Mouse (Mus musculus) effector memory CD4-positive, alpha-beta T cell, adult 7 months (primary cell): Measurements from ENCODE around the gene Otoa. TPM values are rescaled to one million over a fixed set of nuclear protein-coding genes. Genes with fewer than 3 reads are reported as not detected.

Experiments used
- polyA plus RNA-seq: library from polyadenylated mRNA; unstranded; fragments of 100-300 nt; shearing (Covaris generic); gene quantifications from one replicate; pipeline ENCODE4 v1.2.1, GENCODE M21; 2017

Gene Otoa
- polyA plus RNA-seq: 0.38 TPM

DNA sequence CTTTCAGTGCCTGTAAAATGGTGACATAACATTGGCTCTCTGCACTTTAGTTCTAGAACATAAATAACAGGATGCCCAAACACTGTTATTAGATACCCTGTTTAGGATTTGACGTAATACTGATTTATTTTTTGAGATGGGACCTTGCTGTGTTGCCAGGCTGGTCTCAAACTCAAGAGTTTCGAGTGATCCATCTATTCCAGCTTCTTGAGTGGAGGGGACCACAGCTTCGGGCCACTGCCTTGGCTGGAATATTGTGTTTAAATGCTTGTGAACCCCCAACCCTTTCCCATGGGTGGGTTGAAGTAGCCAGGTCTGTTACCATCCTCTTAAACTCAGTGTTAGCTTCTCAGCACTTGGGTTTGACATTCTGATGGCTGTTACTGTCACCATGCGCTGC, at the start of gene Otoa:
Gene Otoa, plus strand, starts transcription at position 301 of the 400 bp plus-strand sequence.

DNA sequence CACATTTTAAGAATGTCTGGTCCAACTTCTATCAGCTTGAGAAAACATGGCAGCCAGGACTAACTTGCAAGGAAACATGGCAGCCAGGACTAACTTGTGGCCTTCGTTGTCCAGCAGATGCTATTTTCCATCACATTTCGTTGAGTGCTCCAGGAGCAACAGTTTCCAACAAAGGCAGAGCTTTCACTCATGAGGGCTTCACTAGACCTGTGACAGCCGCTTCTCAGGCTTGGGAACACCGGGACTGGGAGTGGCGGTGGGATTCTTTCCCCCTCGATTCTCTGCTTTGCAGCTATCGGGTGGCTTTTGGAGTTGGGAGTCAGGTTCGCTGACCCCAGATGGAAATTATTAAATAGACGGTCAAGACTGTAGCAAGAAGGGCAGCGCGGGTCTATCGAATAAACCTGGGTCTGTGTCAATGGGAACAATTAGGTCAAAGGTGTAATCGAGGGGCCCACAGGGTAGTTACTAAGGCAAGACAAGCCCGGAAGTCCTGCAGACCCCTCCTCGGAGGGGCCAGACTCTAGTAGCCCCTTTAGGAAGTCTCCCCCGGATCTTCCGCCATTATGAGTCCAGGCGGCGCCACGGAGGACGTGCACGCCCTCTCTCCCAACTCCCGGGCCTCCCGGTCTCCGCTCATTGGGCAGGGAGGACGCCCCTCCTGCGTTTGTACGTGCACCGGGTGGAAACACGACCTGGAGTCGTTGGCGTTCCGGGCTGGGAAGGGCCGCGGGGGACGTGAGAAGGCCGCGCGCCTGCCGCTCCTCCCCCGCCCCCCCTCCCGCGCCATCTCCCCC, 47.4 kb upstream of the Otoa start, which contains the start of gene Mettl9:
Gene Mettl9, plus strand, starts transcription at position 590 of the 797 bp plus-strand sequence.

DNA sequence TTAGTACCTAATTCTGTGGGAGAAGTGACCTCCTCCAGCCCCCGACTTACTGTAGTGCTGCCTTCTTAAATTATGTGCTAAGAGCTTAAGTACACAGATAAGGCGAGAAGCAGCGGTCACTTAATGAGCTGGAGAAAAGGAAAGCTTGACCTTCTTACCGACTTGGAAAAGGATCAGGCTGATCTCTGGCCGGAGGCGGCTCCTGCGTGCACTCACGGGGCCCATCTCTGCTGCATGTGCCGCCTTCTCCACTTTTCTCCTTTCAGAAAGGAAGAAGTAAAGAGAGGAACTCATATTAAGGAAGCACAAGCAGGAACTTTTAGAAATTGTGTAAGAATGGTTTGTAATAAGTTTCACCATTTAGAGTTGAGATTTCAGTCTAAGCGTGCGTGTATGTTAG, 7.2 kb upstream of the Otoa start, which contains the start of gene Igsf6:
Gene Igsf6, minus strand, starts transcription at position 292 of the 400 bp plus-strand sequence.

Other genes starting within 250 kb of the Otoa start
- 1.6 TPM for gene Eef2k, start 238.8 kb upstream of the Otoa start, polyA plus RNA-seq
- 22.8 TPM for gene Polr3e, start 163.9 kb upstream of the Otoa start, polyA plus RNA-seq
- 18.6 TPM for gene Cdr2, start 99.3 kb upstream of the Otoa start, polyA plus RNA-seq
- gene Mfsd13b, start 99.1 kb upstream of the Otoa start, polyA plus RNA-seq: 0.43 TPM
- gene Mettl9, start 47.2 kb upstream of the Otoa start, polyA plus RNA-seq: 19.8 TPM
- gene Igsf6, start 7.1 kb upstream of the Otoa start, polyA plus RNA-seq: not detected